Comparison of ENCODE assay signal across 8 mouse cellular contexts in the genomic region with DNA sequence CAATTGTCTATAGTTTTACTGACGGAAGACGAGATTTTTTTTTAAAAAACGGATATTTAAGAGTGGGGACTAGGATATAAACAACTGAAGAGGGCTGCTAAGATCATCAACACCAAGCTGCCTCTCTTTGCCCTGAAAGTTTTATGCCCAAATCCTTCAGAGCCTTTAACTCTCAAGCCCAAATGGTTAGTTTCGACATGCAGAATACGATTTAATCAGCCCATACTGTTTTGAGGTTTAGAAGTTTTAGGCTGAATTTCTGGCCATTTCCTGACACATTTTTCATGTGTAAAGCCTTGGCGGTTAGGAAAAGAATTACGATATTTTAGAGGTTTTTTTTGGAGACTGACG. TPM values are rescaled to one million over a fixed set of nuclear protein-coding genes. Genes with fewer than 3 reads are reported as not detected.
DNase-seq lines count a peak whose midpoint lies in the region; ATAC-seq and TF ChIP-seq lines count a peak whose summit lies in the region.

No protein-coding gene starts in this region.

- TF ChIP-seq CTCF in small intestine, adult 2 months (IDR thresholded peaks at IDR 0.05; ENCODE audit: extremely low read depth, insufficient read length, insufficient replicate concordance, low read depth, low read length): no peak

- H3K4me1 ChIP-seq in lung, embryonic 15.5 days: peaks cover 22% of the 10 kb centered on the region
- H3K4me1 ChIP-seq in limb, embryonic 13.5 days: peaks cover 19% of the 10 kb centered on the region
- H3K4me1 ChIP-seq in small intestine, adult 2 months (ENCODE audit: control insufficient read depth, insufficient read depth, insufficient read length, low read length): no peaks in the 10 kb centered on the region

- ATAC-seq in lung, embryonic 15.5 days (ENCODE audit: borderline replicate concordance, extremely low read depth, low FRiP score, low TSS enrichment): no peak
- peak; percentile 52 for ATAC-seq in erythroid progenitor cell, adult 5-6 weeks (replicated peaks; ENCODE audit: low FRiP score, poor library complexity, severe bottlenecking)
- no peak for ATAC-seq in limb, embryonic 13.5 days (ENCODE audit: low FRiP score, low read depth)

- peak overlapping the region; percentile 95 for H3K4me3 ChIP-seq in lung, embryonic 15.5 days
- H3K4me3 ChIP-seq in limb, embryonic 13.5 days: peak overlapping the region; percentile 92
- H3K4me3 ChIP-seq in small intestine, adult 2 months (ENCODE audit: low read depth, low read length): peak overlapping the region; percentile 99

- no peaks in the 10 kb centered on the region for H3K27me3 ChIP-seq in lung, embryonic 15.5 days
- H3K27me3 ChIP-seq in limb, embryonic 13.5 days: no peaks in the 10 kb centered on the region
- no peaks in the 10 kb centered on the region for H3K27me3 ChIP-seq in small intestine, adult 2 months (ENCODE audit: control insufficient read depth, insufficient read depth, low read length)

- TF ChIP-seq POLR2A in small intestine, adult 2 months (IDR thresholded peaks at IDR 0.05; ENCODE audit: low read depth, low read length): no peak

- no peak overlapping the region; the same call in 1 of the 2 replicates for H3K9ac ChIP-seq in lung, embryonic 15.5 days
- peak overlapping the region; percentile 94; the same call in 1 of the 2 replicates for H3K9ac ChIP-seq in limb, embryonic 13.5 days

- H3K27ac ChIP-seq in lung, embryonic 15.5 days: no peak overlapping the region
- H3K27ac ChIP-seq in limb, embryonic 13.5 days: peak overlapping the region; percentile 88; the same call in 1 of the 2 replicates
- peak overlapping the region; percentile 89; the same call in 1 of the 2 replicates for H3K27ac ChIP-seq in small intestine, adult 2 months (ENCODE audit: insufficient read depth, low read depth, low read length)

- WGBS in lung, embryonic 15.5 days: 46% methylated on average over 8 of the region's 8 CpGs
- 47% methylated on average over 8 of the region's 8 CpGs for WGBS in limb, embryonic 13.5 days
- WGBS in small intestine, adult 2 months: 44% methylated on average over 8 of the region's 8 CpGs

- H3K9me3 ChIP-seq in lung, embryonic 15.5 days: no peaks in the 10 kb centered on the region
- no peaks in the 10 kb centered on the region for H3K9me3 ChIP-seq in limb, embryonic 13.5 days

- no peak for DNase-seq in lung, postnatal 4 days
- DNase-seq in layer of hippocampus, adult 9-11 months: no peak
- DNase-seq in thymus, postnatal 36 days: no peak
- no peak for DNase-seq in urinary bladder, adult 18-20 months (ENCODE audit: low spot score in 2 of 2)

- H3K4me2 ChIP-seq in lung, embryonic 15.5 days: peak overlapping the region; percentile 60
- peak overlapping the region; percentile 78 for H3K4me2 ChIP-seq in limb, embryonic 13.5 days (replicated peaks)

- no peaks in the 10 kb centered on the region for H3K36me3 ChIP-seq in lung, embryonic 15.5 days
- 0 out of 2 replicates have a peak, but pooled peaks cover 4% of the 10 kb centered on the region for H3K36me3 ChIP-seq in limb, embryonic 13.5 days
- H3K36me3 ChIP-seq in small intestine, adult 2 months (ENCODE audit: control insufficient read depth, insufficient read depth, low read length): no peaks in the 10 kb centered on the region

RNA-seq across cellular contexts. Expression of a gene that starts 0.3 kb away (rescaled TPM):
- polyA plus RNA-seq in lung, embryonic 15.5 days (2015; fragmentation: Nextera tagmentation; extraction: Ambion mirVana): 52.6 and 53.6 TPM in 2 replicates
- 58.7 and 62.3 TPM in 2 replicates for total RNA-seq in erythroid progenitor cell, adult 5-6 weeks (2015; ENCODE audit: low replicate concordance)
- total RNA-seq in erythroid progenitor cell, adult 5-6 weeks (2017; ENCODE audit: low replicate concordance): 71.9 and 86.0 TPM in 2 replicates
- 68.1 and 71.7 TPM in 2 replicates for polyA plus RNA-seq in limb, embryonic 13.5 days (2015; fragmentation: Nextera tagmentation; extraction: Ambion mirVana)
- 1.1 and 2.2 TPM in 2 replicates for polyA plus RNA-seq in small intestine, adult 2 months (2012; rRNA removed)

RNA-seq across cellular contexts. Expression of a gene that starts 38.0 kb away (rescaled TPM):
- 339 and 373 TPM in 2 replicates for polyA plus RNA-seq in lung, embryonic 15.5 days (2015; fragmentation: Nextera tagmentation; extraction: Ambion mirVana)
- total RNA-seq in erythroid progenitor cell, adult 5-6 weeks (2015; ENCODE audit: low replicate concordance): 50.1 and 115 TPM in 2 replicates
- 12.6 and 53.1 TPM in 2 replicates for total RNA-seq in erythroid progenitor cell, adult 5-6 weeks (2017; ENCODE audit: low replicate concordance)
- 517 and 520 TPM in 2 replicates for polyA plus RNA-seq in limb, embryonic 13.5 days (2015; fragmentation: Nextera tagmentation; extraction: Ambion mirVana)
- polyA plus RNA-seq in small intestine, adult 2 months (2012; rRNA removed): 0.79 and 4.3 TPM in 2 replicates

RNA-seq across cellular contexts. Expression of a gene that starts 39.6 kb away (rescaled TPM):
- polyA plus RNA-seq in lung, embryonic 15.5 days (2015; fragmentation: Nextera tagmentation; extraction: Ambion mirVana): 11.3 and 13.4 TPM in 2 replicates
- 69.2 and 70.4 TPM in 2 replicates for total RNA-seq in erythroid progenitor cell, adult 5-6 weeks (2015; ENCODE audit: low replicate concordance)
- 18.5 and 40.2 TPM in 2 replicates for total RNA-seq in erythroid progenitor cell, adult 5-6 weeks (2017; ENCODE audit: low replicate concordance)
- 10.8 and 11.4 TPM in 2 replicates for polyA plus RNA-seq in limb, embryonic 13.5 days (2015; fragmentation: Nextera tagmentation; extraction: Ambion mirVana)
- polyA plus RNA-seq in small intestine, adult 2 months (2012; rRNA removed): 0.80 and 0.94 TPM in 2 replicates

Comparison
In these comparisons a context has a peak if more than half of its experiments do, and no peak if none do; other contexts are left out.
1. RNA of a gene that starts 0.3 kb away (polyA plus RNA-seq): 68.1 to 71.7 TPM in limb, embryonic 13.5 days and 52.6 to 53.6 TPM in lung, embryonic 15.5 days; 1.1 to 2.2 TPM in small intestine, adult 2 months; every median in the first group is over 10 times any median in the second.
2. RNA of a gene that starts 38.0 kb away (polyA plus RNA-seq): 517 to 520 TPM in limb, embryonic 13.5 days and 339 to 373 TPM in lung, embryonic 15.5 days; 0.79 to 4.3 TPM in small intestine, adult 2 months; every median in the first group is over 10 times any median in the second.
3. Peak in every context shown above with its lines, with median percentiles within 50 percentile points of each other: H3K4me3 ChIP-seq.